Mouse (Mus musculus) embryonic fibroblast, embryonic 13.5 days (primary cell): Measurements from ENCODE around the gene Hoxa5.

ENCODE experiments used
- CTCF ChIP-seq: IDR thresholded peaks from 2 replicates; pipeline ENCODE4 v1.5.1; 2011; ENCODE audit warnings: mild to moderate bottlenecking, control low read depth, low read length, moderate library complexity, borderline replicate concordance; ENCODE audit not compliant: insufficient read depth
- POLR2A ChIP-seq: IDR thresholded peaks from 2 replicates; pipeline ENCODE4 v1.6.1; 2011; ENCODE audit warnings: low read depth, mild to moderate bottlenecking, control low read depth, low read length, moderate library complexity

GRCm38 (mm10) chr6:52152226-52153193, 51.9 kb downstream of the Hoxa5 start:
- no peak for TF ChIP-seq POLR2A
- no peak for TF ChIP-seq CTCF
